Mouse (Mus musculus): ENCODE measurements around the gene Tmem132a.
A peak's percentile ranks its signal among the peaks of the same experiment; 100 is the strongest.

Gene Tmem132a

GRCm38 (mm10) chr19:10878201-10878837 lies 8.6 kb upstream of the Tmem132a start:
- no peak for DNase-seq (ENCODE audit: low spot score)

DNA sequence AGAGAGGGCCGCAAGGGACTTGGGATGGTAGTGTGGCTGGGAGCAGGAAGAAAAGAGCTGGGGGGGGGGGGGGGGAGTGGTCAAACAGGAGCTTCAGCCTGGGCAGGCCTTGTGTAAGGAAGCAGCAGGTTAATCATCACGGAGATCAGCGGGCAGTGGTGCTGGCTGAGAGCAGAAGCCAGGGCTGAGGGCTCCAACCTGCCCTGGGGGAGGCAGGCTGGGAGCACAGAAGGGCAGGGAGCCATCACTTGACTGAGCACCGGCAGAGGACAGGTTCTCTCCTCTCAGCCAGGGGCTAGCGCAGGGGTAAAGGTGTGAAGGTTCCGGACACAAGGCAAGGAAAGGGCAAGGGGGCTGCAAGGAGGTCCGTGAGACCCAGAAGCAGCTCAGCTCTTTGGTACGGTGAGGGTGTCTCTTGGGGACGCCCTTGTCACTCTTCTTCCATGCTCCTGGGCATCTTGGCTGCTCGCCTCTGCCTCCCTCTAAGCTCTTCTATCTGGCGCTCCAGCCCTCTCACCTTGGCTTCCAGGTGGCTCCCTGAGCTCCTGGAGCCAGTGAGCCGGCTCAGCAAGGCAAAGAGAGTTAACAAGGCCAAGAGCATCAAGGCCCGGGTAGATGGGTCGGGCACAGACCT lies 1.7 kb upstream of the Tmem132a start:
- no peak for DNase-seq (ENCODE audit: low spot score)

DNA sequence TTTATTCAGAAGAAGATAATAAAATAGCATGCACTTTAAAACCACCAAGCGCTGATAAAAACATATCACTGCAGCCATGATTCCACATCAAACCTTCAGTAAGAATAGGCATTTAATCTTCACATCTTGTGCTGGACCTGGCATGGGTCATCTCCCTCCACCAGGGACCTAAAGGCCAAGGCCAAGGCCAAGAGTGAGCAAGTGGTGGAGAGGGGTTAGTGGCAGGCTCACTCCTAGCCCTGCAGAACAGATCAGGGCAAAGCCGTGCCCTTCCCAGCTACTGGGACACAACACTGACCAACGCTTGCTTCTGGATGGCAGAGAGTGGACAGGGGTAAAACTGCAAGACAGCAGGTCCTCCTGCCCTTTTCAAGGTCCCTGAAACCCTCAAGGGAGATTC lies 936 bp upstream of the Tmem132a start:
- DNase-seq (ENCODE audit: low spot score): no peak

GRCm38 (mm10) chr19:10869241-10869885 lies 377 bp downstream of the Tmem132a start:
- DNase-seq (ENCODE audit: low spot score): peak; percentile 67

DNA sequence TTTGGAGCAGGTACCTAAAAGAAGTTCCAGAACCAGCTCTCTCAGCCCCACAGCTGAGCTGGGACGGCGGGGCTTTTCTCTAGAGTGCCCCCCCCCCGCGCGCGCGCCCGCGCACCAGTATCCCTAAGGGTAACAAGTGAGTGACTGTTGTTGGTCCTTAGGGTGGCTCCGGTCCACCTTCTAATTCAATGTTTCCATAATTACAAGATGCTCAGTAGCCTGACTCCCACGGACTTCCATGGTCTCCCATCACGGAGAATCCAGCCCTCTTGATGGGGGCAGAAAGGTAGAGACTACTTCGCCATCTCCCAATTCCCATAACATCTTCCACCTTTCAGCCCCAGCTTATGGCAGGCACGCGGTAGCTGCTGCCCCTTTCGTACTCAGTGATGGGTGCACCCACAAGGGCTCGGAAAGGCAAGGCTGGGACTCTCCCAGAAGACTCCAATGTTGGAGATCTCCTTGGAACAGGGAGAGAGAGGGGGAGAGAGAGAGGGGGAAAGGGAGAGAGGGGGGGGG lies 1.1 kb downstream of the Tmem132a start:
- no peak for DNase-seq (ENCODE audit: low spot score)

- no peak for DNase-seq (ENCODE audit: low spot score)
These were observed 1.7 kb downstream of the Tmem132a start for GRCm38 (mm10) chr19:10867946-10868622.

DNA sequence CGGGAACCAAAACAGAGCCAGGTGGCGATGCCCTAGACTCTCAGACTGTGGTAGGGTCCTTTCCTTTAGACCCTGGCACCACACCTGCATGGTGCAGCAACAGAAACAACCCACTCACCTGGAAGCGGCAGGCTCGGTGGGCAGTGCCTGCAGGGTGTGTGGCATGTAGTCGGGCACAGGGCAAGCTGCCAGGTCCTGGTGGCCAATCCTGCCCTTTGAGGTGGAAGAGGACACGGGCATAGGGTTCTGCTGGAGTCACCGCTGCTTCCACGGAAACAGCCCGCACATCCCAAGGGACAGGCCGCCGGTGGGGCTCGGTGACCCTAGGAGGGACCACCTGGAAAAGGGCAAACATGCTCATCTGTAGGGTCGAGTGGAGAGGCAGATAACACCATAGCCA lies 3.4 kb downstream of the Tmem132a start:
- no peak for DNase-seq (ENCODE audit: low spot score)

- DNase-seq (ENCODE audit: low spot score): no peak
These were observed 9.7 kb downstream of the Tmem132a start for GRCm38 (mm10) chr19:10860072-10860497.

GRCm38 (mm10) chr19:10856520-10856919 lies 13.2 kb downstream of the Tmem132a start:
- DNase-seq (ENCODE audit: low spot score): no peak

GRCm38 (mm10) chr19:10855422-10855821 lies 14.3 kb downstream of the Tmem132a start:
- no peak for DNase-seq (ENCODE audit: low spot score)

- DNase-seq (ENCODE audit: low spot score): no peak
These were observed 22.2 kb downstream of the Tmem132a start for GRCm38 (mm10) chr19:10847311-10848087.

GRCm38 (mm10) chr19:10846150-10846549 lies 23.6 kb downstream of the Tmem132a start:
- no peak for DNase-seq (ENCODE audit: low spot score)

DNA sequence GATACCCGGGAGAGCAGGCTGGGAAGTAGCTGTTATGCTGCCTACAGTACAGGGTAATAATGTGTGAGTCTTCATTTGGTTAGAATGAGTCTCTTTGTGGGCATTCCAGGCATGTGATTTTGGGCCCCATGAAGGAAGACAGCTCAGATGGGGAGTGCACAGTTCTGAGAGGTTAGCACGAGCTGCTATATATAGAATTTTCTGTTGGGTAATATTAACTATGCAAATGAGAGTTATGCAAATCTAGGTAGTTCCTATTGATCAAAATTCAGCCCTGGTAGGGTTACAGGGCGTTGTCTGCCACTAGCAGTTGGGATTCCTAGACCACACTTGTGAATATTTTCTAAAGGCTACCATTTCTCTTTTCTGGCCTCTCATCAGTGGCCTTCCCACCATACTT lies 24.3 kb downstream of the Tmem132a start:
- no peak for DNase-seq (ENCODE audit: low spot score)

- DNase-seq (ENCODE audit: low spot score): no peak
These were observed 25.5 kb downstream of the Tmem132a start for GRCm38 (mm10) chr19:10844206-10844605.

DNA sequence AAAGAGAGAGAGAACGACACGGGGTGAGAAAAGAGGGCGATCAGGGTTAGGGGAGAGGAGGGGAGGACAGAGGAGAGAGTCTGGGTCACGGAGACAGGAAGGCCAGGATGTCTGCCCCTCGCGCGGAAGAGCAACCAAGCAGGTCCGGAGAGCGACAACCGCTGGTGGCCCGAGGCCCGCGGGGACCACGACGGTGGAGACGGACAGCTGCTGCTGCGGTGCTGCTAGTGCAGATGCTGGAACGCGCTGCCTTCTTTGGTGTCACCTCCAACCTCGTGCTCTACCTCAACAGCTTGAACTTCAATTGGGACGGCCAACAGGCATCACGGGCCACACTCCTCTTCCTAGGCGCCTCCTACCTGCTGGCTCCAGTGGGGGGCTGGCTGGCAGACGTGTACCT lies 26.8 kb downstream of the Tmem132a start:
- DNase-seq (ENCODE audit: low spot score): no peak

- no peak for DNase-seq (ENCODE audit: low spot score)
These were observed 27.8 kb downstream of the Tmem132a start for GRCm38 (mm10) chr19:10841721-10842626.

- no peak for DNase-seq (ENCODE audit: low spot score)
These were observed 30.5 kb downstream of the Tmem132a start, which contains the start of gene Slc15a3 for GRCm38 (mm10) chr19:10839010-10839892. Slc15a3 (plus strand) TSS chr19:10839727.

DNA sequence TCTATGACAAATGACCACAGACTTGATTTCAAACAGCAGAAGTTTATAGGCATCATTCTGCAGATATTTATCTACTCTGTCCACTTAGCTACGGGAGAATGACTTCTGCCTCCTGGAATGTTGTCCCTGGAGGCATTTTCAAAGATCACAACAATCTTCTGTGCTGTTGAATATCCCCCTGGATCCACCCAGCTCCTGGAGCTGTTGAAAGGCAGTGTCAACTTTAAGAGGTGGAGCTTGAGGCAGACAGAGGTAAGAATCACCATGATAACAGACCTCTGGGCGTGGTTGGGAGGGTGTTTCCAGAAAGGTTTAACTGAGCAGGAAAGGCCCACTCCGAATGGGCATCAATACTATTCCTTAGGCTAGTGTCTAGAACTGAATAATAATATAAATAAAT lies 34.1 kb downstream of the Tmem132a start:
- DNase-seq (ENCODE audit: low spot score): no peak

- DNase-seq (ENCODE audit: low spot score): no peak
These were observed 36.1 kb downstream of the Tmem132a start for GRCm38 (mm10) chr19:10833611-10834010.

GRCm38 (mm10) chr19:10832030-10832429 lies 37.7 kb downstream of the Tmem132a start:
- DNase-seq (ENCODE audit: low spot score): no peak
